Mouse (Mus musculus): Measurements from ENCODE around the gene Calm3.

DNA sequence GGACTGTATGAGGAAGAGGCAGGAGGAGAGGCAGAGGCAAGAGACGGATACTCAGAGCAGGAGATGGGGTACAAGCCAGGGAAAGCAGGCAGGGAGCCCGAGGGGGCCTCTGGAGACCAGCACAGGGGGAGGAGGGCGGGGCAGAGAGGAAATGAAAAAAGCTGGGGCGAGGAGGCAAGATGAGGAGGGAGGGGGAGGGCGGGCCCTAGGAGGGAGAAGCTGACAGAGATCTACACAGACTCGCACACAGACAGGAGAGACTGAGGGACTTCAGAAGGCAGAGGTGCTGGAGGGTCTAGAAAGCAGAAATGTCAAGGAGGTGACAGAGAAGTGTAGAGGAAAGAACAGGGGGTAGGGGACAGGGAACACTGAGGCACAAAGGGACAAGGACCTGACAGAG lies 17.6 kb downstream of the Calm3 start, which contains the start of gene Ptgir:
- TF ChIP-seq CTCF (IDR thresholded peaks at IDR 0.05; ENCODE audit: low read depth) = no peak
- no peak for TF ChIP-seq EP300 (IDR thresholded peaks at IDR 0.05; ENCODE audit: low read depth)

Data from heart, postnatal 0 days (tissue).